Mouse (Mus musculus) MEL (cell line): ENCODE data around the gene Ofd1.

Experiments
- CTCF ChIP-seq, 3 experiments: IDR thresholded peaks in 2 of 3; conservative IDR thresholded peaks in 1 of 3; 2 replicates each; pipeline ENCODE4 v1.5.1; 2011 to 2012; ENCODE audit warnings: low read length in 3 of 3, low read depth in 2 of 3, mild to moderate bottlenecking in 2 of 3, improper control_type of control experiment in 1 of 3, inconsistent platforms in 1 of 3, mixed read lengths in 1 of 3, moderate library complexity in 1 of 3; ENCODE audit not compliant: control insufficient read depth in 1 of 3, insufficient read depth in 1 of 3, poor library complexity in 1 of 3, severe bottlenecking in 1 of 3
- ETS1 ChIP-seq: IDR thresholded peaks from 2 replicates; pipeline ENCODE4 v1.6.1; 2012; ENCODE audit warnings: low read depth, mild to moderate bottlenecking, inconsistent platforms, low read length, improper control_type of control experiment, moderate library complexity
- HCFC1 ChIP-seq: IDR thresholded peaks from 2 replicates; pipeline ENCODE4 v1.6.1; 2012; ENCODE audit warnings: low read depth, mild to moderate bottlenecking, inconsistent platforms, low read length, improper control_type of control experiment, moderate library complexity
- RCOR1 ChIP-seq: IDR thresholded peaks from 2 replicates; pipeline ENCODE4 v1.6.1; 2012; ENCODE audit warnings: low read depth, mild to moderate bottlenecking, inconsistent platforms, low read length, improper control_type of control experiment
- USF1 ChIP-seq: IDR thresholded peaks from 2 replicates; pipeline ENCODE4 v1.6.1; 2014; ENCODE audit warnings: low read depth, mild to moderate bottlenecking, inconsistent platforms, low read length, improper control_type of control experiment, moderate library complexity

- no peak for TF ChIP-seq CTCF (IDR thresholded peaks at IDR 0.05 in 2 of 3, conservative IDR thresholded peaks at IDR 0.05 in 1 of 3; ENCODE audit: control insufficient read depth in 1 of 3, insufficient read depth in 1 of 3, low read depth in 2 of 3, low read length in 3 of 3, poor library complexity in 1 of 3, severe bottlenecking in 1 of 3)
- TF ChIP-seq HCFC1 = no peak
- TF ChIP-seq USF1 = no peak
- TF ChIP-seq RCOR1 = no peak
- no peak for TF ChIP-seq ETS1
These were observed 74.9 kb downstream of the Ofd1 start for GRCm38 (mm10) chrX:166365458-166366213.
